Mouse (Mus musculus): ENCODE measurements around the gene Ndufs7. TPM values are rescaled to one million over a fixed set of nuclear protein-coding genes. Genes with fewer than 3 reads are reported as not detected.

Ndufs7 gene
- polyA plus RNA-seq, 1 experiment: 647 TPM

- TF ChIP-seq CTCF (IDR thresholded peaks at IDR 0.05; ENCODE audit: borderline replicate concordance, control insufficient read depth, extremely low read depth, insufficient read depth, low read length, poor library complexity): no peak
- TF ChIP-seq POLR2A (IDR thresholded peaks at IDR 0.05; ENCODE audit: control insufficient read depth, extremely low read depth, insufficient read depth, low read length, poor library complexity): no peak
- Histone ChIP-seq H3K36me3 (ENCODE audit: control insufficient read depth, insufficient read depth, low read length) (peaks cover 57% of the 10 kb centered on the region), H3K4me1 (replicated peaks; ENCODE audit: control insufficient read depth, insufficient read depth, low read length) (no peaks in the 10 kb centered on the region), H3K4me3 (ENCODE audit: control insufficient read depth, insufficient read depth, low read length) (no peak overlapping the region), H3K27ac (ENCODE audit: control insufficient read depth, insufficient read depth, low read length) (no peak overlapping the region), H3K27me3 (ENCODE audit: control insufficient read depth, insufficient read depth, low read length) (no peaks in the 10 kb centered on the region)
- WGBS: 96% methylated on average over 9 of the region's 9 CpGs
- DNase-seq: no peak
Measured at GRCm38 (mm10) chr10:80278390-80278789, 29.5 kb downstream of the Ndufs7 start.

- TF ChIP-seq POLR2A (IDR thresholded peaks at IDR 0.05; ENCODE audit: control insufficient read depth, extremely low read depth, insufficient read depth, low read length, poor library complexity): no peak
- no peak for TF ChIP-seq CTCF (IDR thresholded peaks at IDR 0.05; ENCODE audit: borderline replicate concordance, control insufficient read depth, extremely low read depth, insufficient read depth, low read length, poor library complexity)
Measured at GRCm38 (mm10) chr10:80279273-80279672, 30.4 kb downstream of the Ndufs7 start.

DNA sequence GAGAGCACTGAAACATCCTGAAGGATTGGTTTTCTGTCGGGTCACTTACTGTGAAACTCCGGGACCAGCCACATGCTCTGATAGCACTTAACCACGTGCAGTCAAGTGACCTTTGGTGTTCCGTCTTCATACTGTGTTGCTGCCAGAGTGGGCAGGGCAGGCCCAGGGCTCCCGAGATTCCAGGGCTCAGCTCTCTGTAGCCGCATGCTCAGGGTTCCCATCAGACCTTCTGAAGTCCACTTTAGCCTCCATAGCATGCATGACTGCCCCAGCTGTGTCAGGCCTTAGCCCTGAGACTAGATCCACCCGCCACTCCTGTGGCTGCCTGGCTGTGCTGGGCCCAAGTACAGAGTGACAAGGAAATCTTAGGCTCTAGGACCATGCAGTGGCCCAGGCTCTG lies 32.4 kb downstream of the Ndufs7 start:
- WGBS: 97% methylated on average over 7 of the region's 7 CpGs
- H3K27me3 ChIP-seq (ENCODE audit: control insufficient read depth, insufficient read depth, low read length): no peaks in the 10 kb centered on the region
- H3K36me3 ChIP-seq (ENCODE audit: control insufficient read depth, insufficient read depth, low read length): peaks cover 70% of the 10 kb centered on the region
- H3K27ac ChIP-seq (ENCODE audit: control insufficient read depth, insufficient read depth, low read length): no peak overlapping the region
- no peaks in the 10 kb centered on the region for H3K4me1 ChIP-seq (replicated peaks; ENCODE audit: control insufficient read depth, insufficient read depth, low read length)
- TF ChIP-seq POLR2A (IDR thresholded peaks at IDR 0.05; ENCODE audit: control insufficient read depth, extremely low read depth, insufficient read depth, low read length, poor library complexity) (no peak), CTCF (IDR thresholded peaks at IDR 0.05; ENCODE audit: borderline replicate concordance, control insufficient read depth, extremely low read depth, insufficient read depth, low read length, poor library complexity) (no peak)
- no peak overlapping the region for H3K4me3 ChIP-seq (ENCODE audit: control insufficient read depth, insufficient read depth, low read length)
- no peak for DNase-seq

More at GRCm38 (mm10) chr10:80279273-80279672, 30.4 kb downstream of the Ndufs7 start:
- Histone ChIP-seq H3K4me1 (replicated peaks; ENCODE audit: control insufficient read depth, insufficient read depth, low read length) (no peaks in the 10 kb centered on the region), H3K4me3 (ENCODE audit: control insufficient read depth, insufficient read depth, low read length) (no peak overlapping the region), H3K36me3 (ENCODE audit: control insufficient read depth, insufficient read depth, low read length) (peaks cover 63% of the 10 kb centered on the region), H3K27me3 (ENCODE audit: control insufficient read depth, insufficient read depth, low read length) (no peaks in the 10 kb centered on the region), H3K27ac (ENCODE audit: control insufficient read depth, insufficient read depth, low read length) (no peak overlapping the region)
- DNase-seq: no peak
- WGBS: 93% methylated on average over 12 of the region's 12 CpGs

DNA sequence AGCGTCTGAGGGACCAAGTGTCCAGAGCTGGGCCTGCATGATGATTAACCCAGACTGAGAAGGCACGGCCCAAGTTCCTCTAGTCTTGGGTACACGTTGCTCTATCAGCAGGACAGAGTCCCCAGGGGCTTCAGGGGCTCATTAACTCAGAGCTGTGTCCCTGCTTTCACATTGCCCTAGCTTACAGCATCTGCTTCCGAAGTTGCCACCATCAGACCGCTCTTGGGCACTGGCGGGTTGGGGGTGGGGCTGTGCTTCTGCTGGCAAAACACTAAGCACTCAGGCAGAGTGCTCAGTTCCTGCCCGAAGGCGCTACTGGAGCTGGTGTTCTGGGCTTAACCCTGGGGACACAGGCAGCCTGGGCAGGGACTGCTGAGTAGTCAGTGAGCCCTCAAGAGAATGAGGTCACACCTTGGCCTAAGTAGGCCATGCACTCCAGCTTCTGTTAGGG lies 33.0 kb downstream of the Ndufs7 start:
- no peak for DNase-seq
- no peaks in the 10 kb centered on the region for H3K27me3 ChIP-seq (ENCODE audit: control insufficient read depth, insufficient read depth, low read length)
- no peak overlapping the region for H3K4me3 ChIP-seq (ENCODE audit: control insufficient read depth, insufficient read depth, low read length)
- no peaks in the 10 kb centered on the region for H3K4me1 ChIP-seq (replicated peaks; ENCODE audit: control insufficient read depth, insufficient read depth, low read length)
- peaks cover 66% of the 10 kb centered on the region for H3K36me3 ChIP-seq (ENCODE audit: control insufficient read depth, insufficient read depth, low read length)
- TF ChIP-seq CTCF (IDR thresholded peaks at IDR 0.05; ENCODE audit: borderline replicate concordance, control insufficient read depth, extremely low read depth, insufficient read depth, low read length, poor library complexity) (no peak), POLR2A (IDR thresholded peaks at IDR 0.05; ENCODE audit: control insufficient read depth, extremely low read depth, insufficient read depth, low read length, poor library complexity) (no peak)
- 86% methylated on average over 8 of the region's 8 CpGs for WGBS
- no peak overlapping the region for H3K27ac ChIP-seq (ENCODE audit: control insufficient read depth, insufficient read depth, low read length)

GRCm38 (mm10) chr10:80282481-80283441 lies 33.8 kb downstream of the Ndufs7 start:
- TF ChIP-seq CTCF (IDR thresholded peaks at IDR 0.05; ENCODE audit: borderline replicate concordance, control insufficient read depth, extremely low read depth, insufficient read depth, low read length, poor library complexity): no peak
- H3K4me3 ChIP-seq (ENCODE audit: control insufficient read depth, insufficient read depth, low read length): no peak overlapping the region
- H3K27me3 ChIP-seq (ENCODE audit: control insufficient read depth, insufficient read depth, low read length): no peaks in the 10 kb centered on the region
- H3K4me1 ChIP-seq (replicated peaks; ENCODE audit: control insufficient read depth, insufficient read depth, low read length): no peaks in the 10 kb centered on the region
- DNase-seq: no peak
- peaks cover 63% of the 10 kb centered on the region for H3K36me3 ChIP-seq (ENCODE audit: control insufficient read depth, insufficient read depth, low read length)
- no peak overlapping the region for H3K27ac ChIP-seq (ENCODE audit: control insufficient read depth, insufficient read depth, low read length)
- 81% methylated on average over 20 of the region's 20 CpGs for WGBS

GRCm38 (mm10) chr10:80285222-80286070 lies 36.5 kb downstream of the Ndufs7 start:
- Histone ChIP-seq H3K4me1 (replicated peaks; ENCODE audit: control insufficient read depth, insufficient read depth, low read length) (no peaks in the 10 kb centered on the region), H3K4me3 (ENCODE audit: control insufficient read depth, insufficient read depth, low read length) (no peak overlapping the region), H3K36me3 (ENCODE audit: control insufficient read depth, insufficient read depth, low read length) (peaks cover 43% of the 10 kb centered on the region), H3K27ac (ENCODE audit: control insufficient read depth, insufficient read depth, low read length) (no peak overlapping the region), H3K27me3 (ENCODE audit: control insufficient read depth, insufficient read depth, low read length) (no peaks in the 10 kb centered on the region)
- TF ChIP-seq POLR2A (IDR thresholded peaks at IDR 0.05; ENCODE audit: control insufficient read depth, extremely low read depth, insufficient read depth, low read length, poor library complexity) (no peak), CTCF (IDR thresholded peaks at IDR 0.05; ENCODE audit: borderline replicate concordance, control insufficient read depth, extremely low read depth, insufficient read depth, low read length, poor library complexity) (no peak)
- 91% methylated on average over 13 of the region's 15 CpGs for WGBS
- no peak for DNase-seq

All from thymus, adult 2 months (tissue).